Mouse (Mus musculus) heart, adult 2 months (tissue): Measurements from ENCODE around the gene Tescl. TPM values are rescaled to one million over a fixed set of nuclear protein-coding genes. Genes with fewer than 3 reads are reported as not detected.
A peak's percentile ranks its signal among the peaks of the same experiment; 100 is the strongest.

ENCODE experiments used
- DNase-seq, 2 experiments: peaks; one replicate each; pipeline ENCODE4 v3.0.0; 2021
- H3K27ac ChIP-seq: fragments of 200-600 bp; 2 replicates; pipeline ENCODE4 v1.8.1; 2022
- H3K27me3 ChIP-seq: fragments of 200-500 bp; 2 replicates; pipeline ENCODE4 v1.6.1; 2012; ENCODE audit warnings: mild to moderate bottlenecking, low read length, inconsistent platforms, mixed read lengths; ENCODE audit not compliant: control insufficient read depth, insufficient read depth
- H3K36me3 ChIP-seq: fragments of 200-500 bp; 2 replicates; pipeline ENCODE4 v1.6.1; 2012; ENCODE audit warnings: low read length, inconsistent platforms; ENCODE audit not compliant: control insufficient read depth, insufficient read depth
- H3K4me1 ChIP-seq: fragments of 200-500 bp; 2 replicates; pipeline ENCODE4 v1.6.1; 2011; ENCODE audit warnings: low read length; ENCODE audit not compliant: control insufficient read depth, insufficient read depth
- H3K4me3 ChIP-seq: fragments of 200-600 bp; 2 replicates; pipeline ENCODE4 v1.8.1; 2022
- H3K79me2 ChIP-seq: fragments of 200-500 bp; replicated peaks from 2 replicates; pipeline ENCODE4 v1.6.1; 2012; ENCODE audit warnings: mild to moderate bottlenecking, inconsistent platforms, low read length, moderate library complexity, mixed read lengths; ENCODE audit not compliant: control insufficient read depth, insufficient read depth
- H3K9ac ChIP-seq: fragments of 200-500 bp; 2 replicates; pipeline ENCODE4 v1.6.1; 2012; ENCODE audit warnings: low read depth, mild to moderate bottlenecking, control low read depth, inconsistent platforms, low read length, mixed read lengths
- CTCF ChIP-seq: fragments of 200-600 bp; IDR thresholded peaks from 2 replicates; pipeline ENCODE4 v1.8.1; 2022; ENCODE audit warnings: antibody characterized with exemption, mild to moderate bottlenecking, moderate library complexity
- EP300 ChIP-seq: fragments of 200-500 bp; IDR thresholded peaks from 2 replicates; pipeline ENCODE4 v1.6.1; 2011; ENCODE audit warnings: low read depth, low read length, control low read depth; ENCODE audit not compliant: insufficient read depth
- POLR2A ChIP-seq: fragments of 200-500 bp; IDR thresholded peaks from 2 replicates; pipeline ENCODE4 v1.6.1; 2011; ENCODE audit warnings: mild to moderate bottlenecking, low read depth, low read length, control low read depth; ENCODE audit not compliant: insufficient read depth
- WGBS: fragments of 180-500 bp; shearing (Covaris S2); methylation state at CpG from one replicate; pipeline ENCODE4 v1.1.7; 2018; 5-methylcytosine and 5-hydroxymethylcytosine counted together
- intact Hi-C: fragments of 180-260 bp; cut with DNase I; formaldehyde crosslinking; loops from one replicate; pipeline ENCODE4 v1.15.1; 2025
- polyA plus RNA-seq: library from polyadenylated mRNA; depleted of rRNA; stranded (reverse); fragments of >200 nt; gene quantifications from 2 replicates; pipeline ENCODE4 v1.2.3, GENCODE M21; 2012
- total RNA-seq, 2 experiments: library from RNA; stranded (reverse); gene quantifications; 2 replicates each; pipeline ENCODE4 v1.2.3; 2021

Gene Tescl
- total and polyA plus RNA-seq, 3 experiments, result 0.66 TPM; not detected in 2

GRCm38 (mm10) chr7:24356081-24356480 is 22.3 kb upstream of the Tescl start:
- H3K27me3 ChIP-seq, result no peaks in the 10 kb centered on the region; the same call in 1 of the 2 replicates

DNA sequence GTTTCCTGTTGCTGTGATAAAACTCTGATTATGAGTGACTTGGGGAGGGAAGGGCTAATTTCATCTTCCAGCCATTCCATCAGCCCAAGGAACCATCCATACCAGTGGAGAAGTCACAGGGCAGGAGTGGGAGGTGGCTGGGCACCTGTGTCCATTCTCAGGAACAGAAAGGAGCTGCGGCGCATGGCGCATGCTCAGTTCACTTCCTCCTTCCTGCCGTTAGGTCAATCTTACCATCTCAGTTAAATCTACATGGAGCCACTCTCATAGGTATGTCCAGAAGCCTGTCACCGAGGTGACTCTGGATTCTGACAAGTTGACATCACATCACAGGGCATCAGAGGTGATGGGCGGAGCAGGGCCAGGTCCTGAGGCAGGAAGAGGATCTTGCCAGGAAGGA is 21.9 kb upstream of the Tescl start:
- no peaks in the 10 kb centered on the region for H3K4me1 ChIP-seq
- no peak overlapping the region for H3K27ac ChIP-seq
- H3K36me3 ChIP-seq, result no peaks in the 10 kb centered on the region
- no peaks in the 10 kb centered on the region; the same call in 1 of the 2 replicates for H3K27me3 ChIP-seq
- H3K4me3 ChIP-seq, result no peak overlapping the region
- H3K9ac ChIP-seq, result no peak overlapping the region
- TF ChIP-seq POLR2A (no peak), CTCF (no peak), EP300 (no peak)
- intact Hi-C loops, result no loop called here
- no peaks in the 10 kb centered on the region for H3K79me2 ChIP-seq
- WGBS, result 74% methylated on average over 6 of the region's 6 CpGs
- DNase-seq, result no peak

More at GRCm38 (mm10) chr7:24356081-24356480, 22.3 kb upstream of the Tescl start:
- no peak overlapping the region for H3K9ac ChIP-seq
- H3K4me1 ChIP-seq, result no peaks in the 10 kb centered on the region
- DNase-seq, result no peak
- H3K27ac ChIP-seq, result no peak overlapping the region
- no peak for TF ChIP-seq CTCF
- no peak for TF ChIP-seq POLR2A
- no peak for TF ChIP-seq EP300
- H3K4me3 ChIP-seq, result no peak overlapping the region
- H3K79me2 ChIP-seq, result no peaks in the 10 kb centered on the region
- H3K36me3 ChIP-seq, result no peaks in the 10 kb centered on the region
- intact Hi-C loops, result no loop called here
- 67% methylated on average over 10 of the region's 10 CpGs for WGBS

DNA sequence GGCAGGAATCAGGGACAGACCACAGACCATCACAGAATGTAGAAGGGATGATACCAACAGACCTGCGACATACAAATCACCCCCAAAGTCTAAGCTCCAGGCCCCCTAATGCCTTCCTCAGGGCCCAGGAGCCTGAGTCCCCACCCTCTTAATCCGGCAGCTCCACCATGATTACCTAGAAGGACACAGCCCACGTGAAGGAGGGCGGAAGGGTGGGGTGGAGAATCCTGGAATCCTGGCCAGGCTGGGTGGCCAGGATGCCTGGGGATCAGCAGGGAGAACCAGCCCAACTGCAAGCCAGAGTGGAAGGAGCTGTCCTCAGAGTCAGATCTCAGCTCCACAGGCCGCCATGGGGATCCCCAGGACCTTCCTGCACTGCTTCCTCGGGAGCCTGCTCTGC is 15.2 kb upstream of the Tescl start, which contains the start of gene Lypd5:
Lypd5 (plus strand) TSS at position 301 of the 400 bp plus-strand sequence.
- no peak within 1 kb of the TSS for H3K4me3 ChIP-seq
- 39% methylated on average over 6 of the region's 6 CpGs for WGBS
- H3K79me2 ChIP-seq, result no peaks in the 10 kb centered on the region
- DNase-seq, result no peak
- intact Hi-C loops, result no loop called here
- no peak within 1 kb of the TSS for H3K27ac ChIP-seq
- H3K36me3 ChIP-seq, result no peaks in the 10 kb centered on the region
- H3K4me1 ChIP-seq, result no peaks in the 10 kb centered on the region
- no peaks in the 10 kb centered on the region; the same call in 1 of the 2 replicates for H3K27me3 ChIP-seq
- TF ChIP-seq POLR2A, result no peak
- TF ChIP-seq CTCF, result no peak
- no peak for TF ChIP-seq EP300
- H3K9ac ChIP-seq, result no peak within 1 kb of the TSS

DNA sequence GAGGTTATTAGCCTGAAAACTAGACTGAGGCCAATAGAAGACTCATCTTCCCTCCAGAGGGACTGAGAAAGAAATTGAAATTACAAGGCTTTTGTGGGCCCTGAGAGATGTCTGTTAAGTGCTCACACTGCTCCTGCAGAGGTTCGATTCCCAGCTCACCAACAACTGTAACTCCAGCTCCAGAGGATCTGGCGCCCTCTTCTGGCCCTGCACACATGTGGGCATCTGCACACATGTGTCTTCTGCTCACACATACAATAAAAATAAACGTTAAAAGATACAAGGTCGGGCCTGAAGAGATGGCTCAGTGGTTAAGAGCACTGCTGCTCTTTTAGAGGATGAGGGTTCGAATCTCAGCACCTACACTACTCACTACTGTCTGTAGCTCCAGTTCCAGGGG is 12.7 kb upstream of the Tescl start:
- DNase-seq, result no peak
- peak; percentile 8; the same call in 1 of the 2 replicates for TF ChIP-seq CTCF
- no peak for TF ChIP-seq POLR2A

GRCm38 (mm10) chr7:24343701-24344272 is 10.1 kb upstream of the Tescl start:
- WGBS, result 69% methylated on average over 7 of the region's 7 CpGs
- no peaks in the 10 kb centered on the region for H3K79me2 ChIP-seq
- intact Hi-C loops, result no loop called here
- H3K4me3 ChIP-seq, result no peak overlapping the region
- no peaks in the 10 kb centered on the region for H3K36me3 ChIP-seq
- H3K4me1 ChIP-seq, result no peaks in the 10 kb centered on the region
- H3K27me3 ChIP-seq, result no peaks in the 10 kb centered on the region
- no peak overlapping the region for H3K9ac ChIP-seq
- no peak for TF ChIP-seq CTCF
- TF ChIP-seq POLR2A, result no peak
- no peak for TF ChIP-seq EP300
- DNase-seq, result no peak
- no peak overlapping the region for H3K27ac ChIP-seq

More for the DNA sequence above, 12.7 kb upstream of the Tescl start:
- H3K27me3 ChIP-seq, result no peaks in the 10 kb centered on the region
- no peaks in the 10 kb centered on the region for H3K4me1 ChIP-seq
- 57% methylated on average over 5 of the region's 5 CpGs for WGBS
- H3K4me3 ChIP-seq, result no peak overlapping the region
- no peaks in the 10 kb centered on the region for H3K36me3 ChIP-seq
- H3K9ac ChIP-seq, result no peak overlapping the region
- intact Hi-C loops, result no loop called here
- H3K79me2 ChIP-seq, result no peaks in the 10 kb centered on the region
- no peak overlapping the region for H3K27ac ChIP-seq

DNA sequence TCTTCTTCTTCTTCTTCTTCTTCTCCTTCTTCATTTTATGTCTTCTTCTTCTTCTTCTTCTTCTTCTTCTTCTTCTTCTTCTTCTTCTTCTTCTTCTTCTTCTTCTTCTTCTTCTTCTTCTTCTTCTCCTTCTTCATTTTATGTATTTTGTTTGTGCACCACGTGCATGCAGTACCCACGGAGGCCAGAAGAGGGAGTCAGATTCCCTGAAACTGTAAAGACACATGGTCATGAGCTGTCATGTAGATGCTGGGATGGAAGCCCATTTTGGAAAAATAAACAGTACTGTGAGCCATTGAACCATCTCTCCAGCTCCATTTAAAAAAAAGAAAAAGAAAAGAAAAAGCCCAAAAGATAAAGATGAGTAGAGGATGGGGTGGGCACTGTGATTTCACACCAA is 4.5 kb upstream of the Tescl start:
- H3K79me2 ChIP-seq, result no peaks in the 10 kb centered on the region
- no peak overlapping the region for H3K27ac ChIP-seq
- H3K4me1 ChIP-seq, result no peaks in the 10 kb centered on the region
- no peak overlapping the region for H3K9ac ChIP-seq
- peaks cover 4% of the 10 kb centered on the region for H3K27me3 ChIP-seq
- intact Hi-C loops, result no loop called here
- 44% methylated on average over 2 of the region's 2 CpGs for WGBS
- no peaks in the 10 kb centered on the region for H3K36me3 ChIP-seq
- H3K4me3 ChIP-seq, result no peak overlapping the region
- no peak for DNase-seq
- TF ChIP-seq POLR2A (no peak), EP300 (no peak), CTCF (no peak)
